Mouse (Mus musculus) cerebellum, adult (tissue): ENCODE data around the gene Ctsm.
"Not testable (repeated sequence)": the region's sequence is repeated elsewhere in the genome, so short reads cannot be mapped to it uniquely, and the experiment has no call there.

Experiments
- ATAC-seq: cut with Nextera tagmentation; 2 replicates; pipeline ENCODE4 v1.9.2; 2017; ENCODE audit warnings: mild to moderate bottlenecking, moderate library complexity, mixed read lengths; ENCODE audit not compliant: insufficient number of reproducible peaks, low FRiP score, low TSS enrichment

The Ctsm gene

DNA sequence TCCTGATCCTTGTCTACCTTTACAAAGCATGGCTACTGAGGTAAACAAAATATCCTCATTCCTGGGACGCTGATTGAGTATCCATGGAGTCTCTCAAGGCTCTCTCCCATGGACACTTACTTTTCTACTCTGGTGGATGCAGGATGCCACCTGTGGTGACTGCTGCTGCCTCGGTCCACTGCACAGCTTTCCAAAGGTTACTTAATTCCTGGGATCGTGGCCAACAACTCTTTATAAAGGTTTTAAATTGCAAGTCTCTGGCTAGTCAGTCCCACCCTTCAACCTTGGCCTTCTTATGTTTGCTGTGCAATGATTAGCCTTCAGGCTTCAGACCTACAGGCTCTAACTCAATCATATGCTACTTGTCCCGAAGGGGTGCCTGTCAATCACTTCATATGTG lies at the start of gene Ctsm:
Gene Ctsm, minus strand, starts transcription at position 209 of the 400 bp plus-strand sequence.
- no peak for ATAC-seq

GRCm38 (mm10) chr13:61570027-61570426 lies 28.4 kb upstream of the Ctsm start, which contains the start of gene Cts3:
TSS of gene Cts3 (minus strand) at chr13:61570127.
- ATAC-seq = no peak

DNA sequence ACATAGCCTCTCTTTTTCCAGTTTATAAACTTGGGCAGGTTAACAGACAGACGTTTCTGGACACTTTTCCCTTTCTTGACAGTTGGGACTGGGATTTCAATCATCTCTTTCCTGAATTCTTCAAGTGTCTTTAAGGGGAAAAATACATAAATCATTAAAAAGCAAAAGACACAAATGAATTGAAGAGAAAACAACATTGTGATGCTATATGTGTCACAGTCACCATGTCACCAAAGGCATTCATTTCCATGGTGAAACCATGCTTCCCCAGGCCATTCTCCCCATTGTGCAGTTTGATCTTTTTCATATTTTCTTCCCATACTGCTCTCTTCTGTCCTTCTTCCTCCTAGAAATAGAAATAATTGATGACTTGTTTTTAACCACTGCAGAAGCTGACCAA lies 26.4 kb upstream of the Ctsm start, which contains the start of gene Gm49352:
Gene Gm49352, minus strand, starts transcription at position 101 of the 400 bp plus-strand sequence.
- ATAC-seq = not testable (repeated sequence)
